Mouse (Mus musculus) G1E (cell line): ENCODE results near the gene Csnk2b.

Experiments
- CTCF ChIP-seq: IDR thresholded peaks from 2 replicates; pipeline ENCODE4 v1.5.1; 2012; ENCODE audit warnings: low read depth, low read length, inconsistent platforms, mixed read lengths
- GATA1 ChIP-seq: IDR thresholded peaks from 2 replicates; pipeline ENCODE4 v1.6.1; 2012; ENCODE audit warnings: borderline replicate concordance, low read length, inconsistent platforms, mixed read lengths
- POLR2AphosphoS5 ChIP-seq: IDR thresholded peaks from 2 replicates; pipeline ENCODE4 v1.6.1; 2012; ENCODE audit warnings: low read depth, low read length, inconsistent platforms; ENCODE audit not compliant: insufficient replicate concordance

DNA sequence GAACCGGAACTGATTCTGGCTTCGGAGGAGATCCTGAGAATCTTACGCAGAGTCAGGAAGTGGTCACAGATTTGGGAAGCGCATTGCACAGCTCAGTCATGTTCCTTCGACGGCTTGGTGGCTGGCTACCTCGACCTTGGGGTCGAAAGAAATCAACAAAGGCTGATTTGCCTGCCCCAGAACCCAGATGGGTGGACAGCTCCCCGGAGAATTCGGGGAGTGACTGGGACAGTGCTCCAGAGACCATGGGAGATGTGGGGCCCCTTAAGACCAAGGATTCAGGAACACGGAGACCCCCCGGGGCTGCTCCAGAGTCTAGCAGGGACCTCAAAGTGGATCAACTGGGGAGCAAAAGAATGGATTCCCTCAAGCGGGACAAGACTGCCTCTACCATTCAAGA, 5.2 kb upstream of the Csnk2b start:
- TF ChIP-seq POLR2AphosphoS5 = no peak
- no peak for TF ChIP-seq CTCF
- no peak for TF ChIP-seq GATA1
